Mouse (Mus musculus): ENCODE data around the gene Syce3. TPM values are rescaled to one million over a fixed set of nuclear protein-coding genes. Genes with fewer than 3 reads are reported as not detected.

The Syce3 gene
- polyA plus RNA-seq, 1 experiment from 2014 or later = not detected

DNA sequence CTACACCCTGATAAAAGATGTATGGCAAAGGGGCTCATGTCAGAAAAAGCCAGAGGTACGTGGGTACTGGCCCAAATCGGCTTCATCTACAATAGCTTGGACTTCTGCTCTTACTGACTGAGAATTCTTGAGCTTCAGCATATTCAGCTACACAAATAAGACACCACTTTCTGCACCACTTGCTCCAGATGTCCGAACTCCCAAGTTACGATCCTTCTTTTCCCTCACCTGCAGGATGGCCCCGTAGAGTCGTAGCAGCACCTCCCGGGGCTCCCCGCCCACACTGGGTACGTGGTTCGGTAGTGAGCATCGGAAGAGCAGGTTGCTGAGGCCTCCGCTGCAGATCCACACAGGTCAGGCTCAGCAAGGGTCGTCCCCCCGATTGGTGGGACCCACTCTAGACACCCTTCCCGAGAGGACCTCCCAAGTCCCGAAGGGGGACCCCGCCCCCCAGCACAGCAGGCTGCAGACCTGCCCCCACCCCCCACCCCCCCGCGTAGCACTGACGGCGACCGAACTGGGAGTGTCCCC lies 18.6 kb upstream of the Syce3 start:
- Histone ChIP-seq H3K9me3 (replicated peaks; ENCODE audit: control insufficient read depth, low read length) (no peaks in the 10 kb centered on the region), H3K27ac (ENCODE audit: low read depth, low read length) (peak overlapping the region; percentile 97), H3K4me1 (ENCODE audit: control insufficient read depth, insufficient read depth, low read length) (peaks cover 26% of the 10 kb centered on the region), H3K4me2 (peak overlapping the region; percentile 89), H3K36me3 (ENCODE audit: control insufficient read depth, insufficient read depth, low read length) (0 out of 2 replicates have a peak, but pooled peaks cover 7% of the 10 kb centered on the region), H3K27me3 (ENCODE audit: control insufficient read depth, insufficient read depth, low read length) (no peaks in the 10 kb centered on the region), H3K4me3 (ENCODE audit: low read depth, low read length) (peak overlapping the region; percentile 83), H3K9ac (ENCODE audit: low read depth, low read length) (peak overlapping the region; percentile 92)
- ATAC-seq (replicated peaks; ENCODE audit: insufficient number of reproducible peaks, low FRiP score, low TSS enrichment) = peak; percentile 15; the same call in 1 of the 2 replicates
- 6% methylated on average over 19 of the region's 22 CpGs for WGBS (ENCODE audit: insufficient replicate concordance)

DNA sequence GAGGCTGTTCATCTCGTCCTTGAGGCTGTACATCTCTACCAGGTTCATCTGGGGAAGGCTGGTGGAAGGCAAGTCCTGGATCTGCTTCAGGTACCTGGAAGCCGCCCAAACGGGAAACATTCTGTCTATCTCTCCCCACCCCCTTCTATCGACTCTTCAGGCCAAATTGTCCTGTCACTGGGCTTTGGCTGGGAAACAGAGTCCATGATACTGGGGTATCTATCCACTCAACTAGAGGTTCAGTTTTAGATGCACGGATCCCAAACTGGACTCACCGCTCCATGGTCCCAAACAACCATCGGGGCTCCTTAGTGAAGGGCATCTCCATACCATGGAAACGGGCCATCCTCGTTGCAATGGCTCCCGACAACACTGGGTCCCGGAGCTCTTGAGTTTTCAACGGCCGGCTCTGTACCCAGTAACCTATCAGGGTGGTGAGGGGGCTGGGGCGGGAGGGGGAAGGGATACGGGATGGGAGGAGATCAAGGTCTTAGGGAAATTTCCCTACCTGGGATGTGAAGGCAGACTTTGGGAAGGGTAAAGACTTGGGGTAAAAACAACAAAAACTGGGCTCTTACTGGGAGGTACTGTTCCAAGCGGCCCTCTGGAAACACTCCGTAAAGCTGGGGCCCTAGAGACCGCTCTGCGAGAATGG lies 18.0 kb upstream of the Syce3 start:
- H3K4me1 ChIP-seq (ENCODE audit: control insufficient read depth, insufficient read depth, low read length) = peaks cover 29% of the 10 kb centered on the region
- H3K4me2 ChIP-seq = peak overlapping the region; percentile 89
- peak overlapping the region; percentile 83 for H3K4me3 ChIP-seq (ENCODE audit: low read depth, low read length)
- no peaks in the 10 kb centered on the region for H3K9me3 ChIP-seq (replicated peaks; ENCODE audit: control insufficient read depth, low read length)
- peak overlapping the region; percentile 92 for H3K9ac ChIP-seq (ENCODE audit: low read depth, low read length)
- no peak for ATAC-seq (replicated peaks; ENCODE audit: insufficient number of reproducible peaks, low FRiP score, low TSS enrichment)
- H3K27ac ChIP-seq (ENCODE audit: low read depth, low read length) = no peak overlapping the region
- WGBS (ENCODE audit: insufficient replicate concordance) = 78% methylated on average over 19 of the region's 19 CpGs
- peaks cover 7% of the 10 kb centered on the region; the same call in 1 of the 2 replicates for H3K36me3 ChIP-seq (ENCODE audit: control insufficient read depth, insufficient read depth, low read length)
- H3K27me3 ChIP-seq (ENCODE audit: control insufficient read depth, insufficient read depth, low read length) = no peaks in the 10 kb centered on the region

DNA sequence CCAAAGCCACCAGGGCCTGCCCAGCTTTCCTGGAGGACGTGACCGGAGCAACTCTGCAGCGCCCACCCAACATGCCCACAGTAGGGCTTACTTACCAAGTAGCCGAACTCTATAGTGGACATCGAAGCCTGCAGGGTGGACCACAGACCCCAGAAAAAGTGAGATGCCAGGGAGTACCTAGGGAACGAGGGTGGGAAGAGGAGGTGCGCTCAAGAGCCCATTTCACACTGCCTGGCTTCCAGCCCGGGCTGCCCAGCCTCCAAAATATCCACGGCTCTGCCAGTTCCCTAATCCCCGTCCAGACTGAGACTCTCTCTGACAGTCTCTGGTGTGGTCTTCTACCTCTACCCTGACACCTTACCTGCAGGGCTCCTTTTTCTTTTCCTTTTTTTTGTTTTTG lies 16.4 kb upstream of the Syce3 start:
- no peaks in the 10 kb centered on the region for H3K9me3 ChIP-seq (replicated peaks; ENCODE audit: control insufficient read depth, low read length)
- no peaks in the 10 kb centered on the region for H3K27me3 ChIP-seq (ENCODE audit: control insufficient read depth, insufficient read depth, low read length)
- 88% methylated on average over 10 of the region's 10 CpGs for WGBS (ENCODE audit: insufficient replicate concordance)
- no peak overlapping the region for H3K9ac ChIP-seq (ENCODE audit: low read depth, low read length)
- H3K27ac ChIP-seq (ENCODE audit: low read depth, low read length) = peak overlapping the region; percentile 84
- peaks cover 7% of the 10 kb centered on the region; the same call in 1 of the 2 replicates for H3K36me3 ChIP-seq (ENCODE audit: control insufficient read depth, insufficient read depth, low read length)
- peaks cover 29% of the 10 kb centered on the region for H3K4me1 ChIP-seq (ENCODE audit: control insufficient read depth, insufficient read depth, low read length)
- no peak overlapping the region for H3K4me2 ChIP-seq
- ATAC-seq (replicated peaks; ENCODE audit: insufficient number of reproducible peaks, low FRiP score, low TSS enrichment) = no peak
- H3K4me3 ChIP-seq (ENCODE audit: low read depth, low read length) = no peak overlapping the region

DNA sequence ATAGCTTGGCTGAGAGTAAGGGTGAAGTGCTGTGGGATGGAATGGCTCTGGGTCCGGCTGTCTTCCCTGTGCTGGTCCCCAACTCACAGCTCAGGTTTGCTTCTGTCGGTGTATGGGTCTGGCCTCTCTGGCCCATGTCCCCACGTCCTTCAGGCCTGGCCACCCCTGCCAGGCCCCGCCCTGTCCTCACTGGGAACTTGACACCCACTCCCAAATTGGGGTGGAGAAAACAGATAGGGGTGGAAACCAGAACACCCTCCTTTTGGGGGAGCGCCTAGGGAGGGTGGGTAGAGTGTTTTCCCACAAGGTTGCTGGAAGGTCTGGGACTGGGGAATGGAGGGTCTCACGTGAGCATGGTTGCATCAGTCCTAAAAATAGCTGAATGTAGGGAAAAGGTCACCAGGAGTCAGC lies 15.4 kb upstream of the Syce3 start, which contains the start of gene Cpt1b:
TSS of gene Cpt1b (minus strand) at position 153 of the 411 bp plus-strand sequence.
- Histone ChIP-seq H3K4me1 (ENCODE audit: control insufficient read depth, insufficient read depth, low read length) (peaks cover 29% of the 10 kb centered on the region), H3K9me3 (replicated peaks; ENCODE audit: control insufficient read depth, low read length) (no peaks in the 10 kb centered on the region), H3K36me3 (ENCODE audit: control insufficient read depth, insufficient read depth, low read length) (peaks cover 7% of the 10 kb centered on the region; the same call in 1 of the 2 replicates), H3K27ac (ENCODE audit: low read depth, low read length) (peak within 1 kb of the TSS; percentile 84), H3K4me3 (ENCODE audit: low read depth, low read length) (peak within 1 kb of the TSS; percentile 44), H3K9ac (ENCODE audit: low read depth, low read length) (peak within 1 kb of the TSS; percentile 81), H3K27me3 (ENCODE audit: control insufficient read depth, insufficient read depth, low read length) (no peaks in the 10 kb centered on the region), H3K4me2 (peak within 1 kb of the TSS; percentile 63)
- 16% methylated on average over 6 of the region's 6 CpGs for whole genome bisulfite sequencing (ENCODE audit: insufficient replicate concordance)
- ATAC-seq (replicated peaks; ENCODE audit: insufficient number of reproducible peaks, low FRiP score, low TSS enrichment) = peak; percentile 40

DNA sequence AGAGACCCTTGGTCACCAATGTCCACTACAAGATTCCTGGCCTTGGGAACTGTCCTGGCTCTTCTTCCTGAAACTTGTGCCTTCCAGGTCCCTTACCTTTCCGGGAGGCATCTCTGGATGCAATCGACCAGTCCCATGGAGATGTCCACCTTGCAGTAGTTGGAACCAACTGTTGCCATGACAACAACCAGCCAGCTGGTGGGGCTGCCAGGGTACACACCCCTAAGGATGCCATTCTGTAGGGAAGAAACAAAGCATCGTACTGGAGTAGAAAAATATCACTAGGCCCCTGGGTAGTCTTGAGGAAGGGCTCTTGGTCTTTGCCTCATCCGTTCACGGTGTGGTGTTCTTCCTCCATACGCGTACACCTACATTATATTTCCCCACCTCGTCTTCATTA lies 14.3 kb upstream of the Syce3 start:
- no peaks in the 10 kb centered on the region for H3K27me3 ChIP-seq (ENCODE audit: control insufficient read depth, insufficient read depth, low read length)
- H3K27ac ChIP-seq (ENCODE audit: low read depth, low read length) = peak overlapping the region; percentile 84; the same call in 1 of the 2 replicates
- H3K4me2 ChIP-seq = peak overlapping the region; percentile 63
- H3K4me1 ChIP-seq (ENCODE audit: control insufficient read depth, insufficient read depth, low read length) = peaks cover 25% of the 10 kb centered on the region
- H3K9ac ChIP-seq (ENCODE audit: low read depth, low read length) = no peak overlapping the region; the same call in 1 of the 2 replicates
- H3K36me3 ChIP-seq (ENCODE audit: control insufficient read depth, insufficient read depth, low read length) = peaks cover 13% of the 10 kb centered on the region
- no peak for ATAC-seq (replicated peaks; ENCODE audit: insufficient number of reproducible peaks, low FRiP score, low TSS enrichment)
- H3K9me3 ChIP-seq (replicated peaks; ENCODE audit: control insufficient read depth, low read length) = no peaks in the 10 kb centered on the region
- H3K4me3 ChIP-seq (ENCODE audit: low read depth, low read length) = peak overlapping the region; percentile 44
- 78% methylated on average over 8 of the region's 8 CpGs for WGBS (ENCODE audit: insufficient replicate concordance)

DNA sequence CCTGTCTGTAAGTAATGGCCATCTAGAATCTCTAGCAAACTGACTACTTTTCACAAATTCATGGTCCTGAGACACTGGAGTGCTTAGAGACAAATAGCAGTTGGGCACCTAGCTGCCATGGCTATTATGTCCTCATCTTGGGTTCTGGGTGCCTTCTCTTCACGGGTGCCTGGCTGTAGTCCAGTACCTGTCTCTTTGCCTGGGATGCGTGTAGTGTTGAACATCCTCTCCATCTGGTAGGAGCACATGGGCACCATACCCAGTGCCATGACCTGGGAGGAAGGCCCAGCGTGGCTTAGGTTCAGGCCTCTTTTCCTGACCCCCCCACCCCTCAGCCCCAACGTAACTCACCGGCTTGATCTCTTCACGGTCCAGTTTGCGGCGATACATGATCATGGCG lies 11.6 kb upstream of the Syce3 start:
- Histone ChIP-seq H3K4me3 (ENCODE audit: low read depth, low read length) (no peak overlapping the region), H3K9me3 (replicated peaks; ENCODE audit: control insufficient read depth, low read length) (no peaks in the 10 kb centered on the region), H3K9ac (ENCODE audit: low read depth, low read length) (no peak overlapping the region), H3K27me3 (ENCODE audit: control insufficient read depth, insufficient read depth, low read length) (no peaks in the 10 kb centered on the region), H3K4me1 (ENCODE audit: control insufficient read depth, insufficient read depth, low read length) (peaks cover 20% of the 10 kb centered on the region), H3K27ac (ENCODE audit: low read depth, low read length) (no peak overlapping the region), H3K36me3 (ENCODE audit: control insufficient read depth, insufficient read depth, low read length) (peaks cover 13% of the 10 kb centered on the region), H3K4me2 (no peak overlapping the region)
- 93% methylated on average over 9 of the region's 9 CpGs for WGBS (ENCODE audit: insufficient replicate concordance)
- no peak for ATAC-seq (replicated peaks; ENCODE audit: insufficient number of reproducible peaks, low FRiP score, low TSS enrichment)

DNA sequence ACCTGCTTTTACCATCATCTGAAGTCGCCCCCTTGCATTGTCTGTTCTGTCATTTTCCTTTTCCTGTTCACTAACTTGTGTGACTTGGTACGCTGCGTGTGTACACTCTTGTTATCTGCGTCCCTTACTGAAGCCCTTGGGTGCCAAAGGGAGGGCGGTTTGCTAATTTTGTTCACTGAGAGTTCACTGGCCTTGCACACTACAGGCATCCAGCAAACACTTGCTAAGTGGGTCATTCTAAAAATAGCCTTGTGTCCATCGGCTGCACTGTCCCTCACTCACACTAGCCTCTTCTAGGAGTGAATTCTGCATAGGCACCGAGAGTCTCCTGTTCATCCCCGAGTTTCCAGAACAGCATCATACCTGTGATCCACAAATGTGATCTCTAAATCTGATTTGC lies 5.0 kb upstream of the Syce3 start:
- Histone ChIP-seq H3K9ac (ENCODE audit: low read depth, low read length) (no peak overlapping the region), H3K36me3 (ENCODE audit: control insufficient read depth, insufficient read depth, low read length) (peaks cover 14% of the 10 kb centered on the region; the same call in 1 of the 2 replicates), H3K9me3 (replicated peaks; ENCODE audit: control insufficient read depth, low read length) (no peaks in the 10 kb centered on the region), H3K4me2 (no peak overlapping the region), H3K4me1 (ENCODE audit: control insufficient read depth, insufficient read depth, low read length) (peaks cover 3% of the 10 kb centered on the region), H3K27ac (ENCODE audit: low read depth, low read length) (peak overlapping the region; percentile 75), H3K4me3 (ENCODE audit: low read depth, low read length) (no peak overlapping the region), H3K27me3 (ENCODE audit: control insufficient read depth, insufficient read depth, low read length) (no peaks in the 10 kb centered on the region)
- peak; percentile 57 for ATAC-seq (replicated peaks; ENCODE audit: insufficient number of reproducible peaks, low FRiP score, low TSS enrichment)
- 56% methylated on average over 8 of the region's 8 CpGs for WGBS (ENCODE audit: insufficient replicate concordance)

DNA sequence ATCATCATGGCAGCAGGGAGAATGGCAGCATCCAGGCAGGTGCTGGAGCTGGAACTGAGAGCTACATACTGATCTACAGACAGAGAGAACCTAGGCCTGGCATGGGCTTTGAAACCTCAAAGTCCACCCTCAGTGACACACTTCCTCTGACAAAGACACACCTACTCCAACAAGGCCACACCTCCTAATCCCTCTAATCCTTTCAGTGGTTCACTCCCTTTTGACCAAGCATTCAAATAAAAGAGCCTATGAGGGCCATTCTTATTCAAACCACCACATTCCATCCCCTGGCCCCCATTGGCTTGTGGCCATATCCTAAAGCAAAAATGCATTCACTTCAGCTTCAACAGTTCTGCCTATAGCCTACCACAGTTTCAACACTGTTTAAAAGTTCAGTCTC lies 3.6 kb downstream of the Syce3 start:
- H3K9ac ChIP-seq (ENCODE audit: low read depth, low read length) = no peak overlapping the region
- no peak for ATAC-seq (replicated peaks; ENCODE audit: insufficient number of reproducible peaks, low FRiP score, low TSS enrichment)
- H3K4me2 ChIP-seq = no peak overlapping the region

More for the DNA sequence above, 3.6 kb downstream of the Syce3 start:
- H3K4me1 ChIP-seq (ENCODE audit: control insufficient read depth, insufficient read depth, low read length) = no peaks in the 10 kb centered on the region
- H3K9me3 ChIP-seq (replicated peaks; ENCODE audit: control insufficient read depth, low read length) = peaks cover 7% of the 10 kb centered on the region; the same call in 1 of the 2 replicates
- H3K27me3 ChIP-seq (ENCODE audit: control insufficient read depth, insufficient read depth, low read length) = no peaks in the 10 kb centered on the region
- no peaks in the 10 kb centered on the region for H3K36me3 ChIP-seq (ENCODE audit: control insufficient read depth, insufficient read depth, low read length)
- H3K27ac ChIP-seq (ENCODE audit: low read depth, low read length) = no peak overlapping the region
- no peak overlapping the region for H3K4me3 ChIP-seq (ENCODE audit: low read depth, low read length)
